Mouse (Mus musculus) embryonic facial prominence, embryonic 11.5 days (tissue): Measurements from ENCODE around the gene Adamts2. TPM values are rescaled to one million over a fixed set of nuclear protein-coding genes. Genes with fewer than 3 reads are reported as not detected.

Experiments used
- ATAC-seq: fragments of 200-750 bp; cut with Nextera tagmentation; replicated peaks from 2 replicates; pipeline ENCODE4 v1.8.0; 2017; ENCODE audit warnings: low read depth; ENCODE audit not compliant: insufficient number of reproducible peaks, low FRiP score, low TSS enrichment
- DNase-seq: peaks from one replicate; pipeline ENCODE4 v3.0.0-alpha.2; 2015; ENCODE audit warnings: low spot score
- H3K27ac ChIP-seq: fragments of 300-500 bp; sonication (generic); replicated peaks from 2 replicates; pipeline ENCODE4 v1.5.1; 2014; ENCODE audit warnings: mild to moderate bottlenecking, low read depth, low read length, control low read depth
- H3K27me3 ChIP-seq: fragments of 300-500 bp; sonication (generic); 2 replicates; pipeline ENCODE4 v1.6.1; 2014; ENCODE audit warnings: mild to moderate bottlenecking, low read length, moderate library complexity, mixed read lengths; ENCODE audit not compliant: control insufficient read depth, insufficient read depth
- H3K36me3 ChIP-seq: fragments of 300-500 bp; sonication (generic); replicated peaks from 2 replicates; pipeline ENCODE4 v1.6.1; 2014; ENCODE audit warnings: low read depth, mild to moderate bottlenecking, low read length, moderate library complexity, mixed read lengths; ENCODE audit not compliant: control insufficient read depth, insufficient read depth
- H3K4me1 ChIP-seq: fragments of 300-500 bp; sonication (generic); 2 replicates; pipeline ENCODE4 v1.6.1; 2014; ENCODE audit warnings: low read length, mixed read lengths; ENCODE audit not compliant: control insufficient read depth, insufficient read depth
- H3K4me2 ChIP-seq: fragments of 300-500 bp; sonication (generic); 2 replicates; pipeline ENCODE4 v1.6.1; 2014; ENCODE audit warnings: low read depth, mild to moderate bottlenecking, control low read depth, low read length, moderate library complexity
- H3K4me3 ChIP-seq: fragments of 300-500 bp; sonication (generic); 2 replicates; pipeline ENCODE4 v1.5.1; 2014; ENCODE audit warnings: low read depth, low read length, control low read depth
- H3K9ac ChIP-seq: fragments of 300-500 bp; sonication (generic); replicated peaks from 2 replicates; pipeline ENCODE4 v1.6.1; 2014; ENCODE audit warnings: mild to moderate bottlenecking, control low read depth, low read length
- H3K9me3 ChIP-seq: fragments of 300-500 bp; sonication (generic); replicated peaks from 2 replicates; pipeline ENCODE4 v1.6.1; 2016; ENCODE audit warnings: mild to moderate bottlenecking, low read length, inconsistent platforms, mixed read lengths; ENCODE audit not compliant: control insufficient read depth
- WGBS: fragments of 180-500 bp; shearing (Covaris S2); extraction: QIAGEN DNeasy Blood & Tissue Kit; methylation state at CpG from one replicate; pipeline ENCODE4 v1.1.7; 2014; 5-methylcytosine and 5-hydroxymethylcytosine counted together
- polyA plus RNA-seq: library from polyadenylated mRNA; unstranded; fragments of >200 nt; fragmentation: Nextera tagmentation; extraction: Ambion mirVana; gene quantifications from 2 replicates; pipeline ENCODE4 v1.2.1, GENCODE M21; 2014

Adamts2 gene
- polyA plus RNA-seq, 1 experiment from 2014 or later, result 2.2 TPM

DNA sequence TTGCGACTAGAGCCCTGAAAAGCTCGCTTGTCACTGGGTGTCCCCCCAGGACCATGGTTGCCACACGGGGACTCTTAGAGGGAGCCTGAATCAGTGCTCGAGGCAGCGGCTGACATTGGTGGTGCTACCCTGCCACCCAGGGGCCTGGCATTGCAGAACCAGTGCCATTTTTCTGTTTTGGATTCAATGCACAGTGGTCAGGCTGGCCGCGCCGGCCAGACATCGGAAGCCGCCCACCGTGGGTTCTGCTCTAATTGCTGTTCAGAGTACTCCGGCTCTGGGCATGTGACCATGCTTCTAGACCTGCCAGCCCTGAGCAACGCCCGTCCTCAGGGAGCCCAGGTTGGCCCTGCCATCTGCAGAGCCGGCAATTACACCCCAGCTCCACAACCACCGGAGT lies 2.5 kb downstream of the Adamts2 start:
- Histone ChIP-seq H3K9ac (no peak overlapping the region), H3K4me3 (no peak overlapping the region), H3K36me3 (no peaks in the 10 kb centered on the region), H3K4me2 (no peak overlapping the region), H3K4me1 (0 out of 2 replicates have a peak, but pooled peaks cover 3% of the 10 kb centered on the region), H3K9me3 (no peaks in the 10 kb centered on the region), H3K27me3 (peaks cover 42% of the 10 kb centered on the region), H3K27ac (no peak overlapping the region)
- DNase-seq (no peak), ATAC-seq (no peak)
- 65% methylated on average over 16 of the region's 16 CpGs for WGBS

DNA sequence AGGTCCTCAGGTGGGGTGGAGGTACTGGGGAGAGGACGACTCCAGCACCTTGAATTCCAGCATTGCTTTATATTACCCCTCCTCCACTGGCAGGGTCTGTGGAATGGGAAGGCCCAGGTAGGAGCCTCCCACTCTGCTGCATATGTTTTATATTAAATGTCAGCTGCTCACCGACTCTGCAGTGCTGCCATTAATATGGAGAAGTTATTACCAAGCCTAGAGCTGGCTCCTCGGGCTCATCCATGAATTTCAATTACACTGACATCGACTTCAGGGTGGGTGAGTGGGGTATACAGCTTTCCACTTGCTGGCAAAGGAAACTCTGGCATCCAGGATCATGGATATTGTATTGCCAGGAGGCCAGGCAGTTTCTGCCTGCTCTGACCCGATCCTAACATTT lies 9.3 kb downstream of the Adamts2 start:
- no peak overlapping the region for H3K4me3 ChIP-seq
- WGBS, result 47% methylated on average over 5 of the region's 5 CpGs
- H3K36me3 ChIP-seq, result no peaks in the 10 kb centered on the region
- H3K4me2 ChIP-seq, result no peak overlapping the region
- peaks cover 2% of the 10 kb centered on the region; the same call in 1 of the 2 replicates for H3K27me3 ChIP-seq
- H3K9me3 ChIP-seq, result no peaks in the 10 kb centered on the region
- no peak overlapping the region for H3K27ac ChIP-seq
- H3K9ac ChIP-seq, result no peak overlapping the region
- no peak; the same call in 1 of the 2 replicates for ATAC-seq
- no peaks in the 10 kb centered on the region for H3K4me1 ChIP-seq
- peak; percentile 40 for DNase-seq

DNA sequence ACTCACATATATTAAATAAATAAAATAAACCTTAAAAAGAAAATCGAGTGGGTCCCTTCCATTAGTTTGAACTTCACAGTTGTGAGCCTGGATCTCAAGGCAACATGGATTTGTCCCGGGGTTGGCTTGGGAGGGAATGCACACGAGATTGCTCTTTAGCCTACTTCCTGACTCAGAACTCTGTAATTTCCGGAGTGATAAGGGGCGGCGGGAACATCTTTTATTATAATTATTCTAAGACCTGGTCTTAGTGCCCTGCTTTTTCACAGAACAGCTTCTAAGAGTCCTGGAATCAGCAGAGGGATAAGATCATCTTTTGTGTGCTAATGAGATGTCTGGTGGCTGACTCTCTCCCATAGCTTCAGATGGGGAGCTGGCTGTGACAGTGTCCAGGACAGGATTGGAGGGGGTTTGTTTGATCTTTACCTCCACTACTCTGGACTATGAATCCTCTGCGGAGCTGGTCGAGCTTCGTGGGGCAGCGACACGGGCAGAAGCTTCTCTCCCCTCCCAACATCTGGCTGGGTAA lies 15.2 kb downstream of the Adamts2 start:
- WGBS, result 83% methylated on average over 11 of the region's 11 CpGs
- H3K9me3 ChIP-seq, result no peaks in the 10 kb centered on the region
- no peaks in the 10 kb centered on the region for H3K36me3 ChIP-seq
- no peak overlapping the region for H3K9ac ChIP-seq
- no peak overlapping the region for H3K4me3 ChIP-seq
- no peak overlapping the region for H3K4me2 ChIP-seq
- no peak for ATAC-seq
- no peaks in the 10 kb centered on the region for H3K4me1 ChIP-seq
- H3K27ac ChIP-seq, result no peak overlapping the region
- H3K27me3 ChIP-seq, result no peaks in the 10 kb centered on the region
- no peak for DNase-seq

GRCm38 (mm10) chr11:50620926-50621325 lies 19.0 kb downstream of the Adamts2 start:
- DNase-seq (no peak), ATAC-seq (no peak)
- no peaks in the 10 kb centered on the region for H3K36me3 ChIP-seq
- no peak overlapping the region for H3K4me2 ChIP-seq
- no peak overlapping the region for H3K4me3 ChIP-seq
- H3K9me3 ChIP-seq, result no peaks in the 10 kb centered on the region
- H3K27me3 ChIP-seq, result no peaks in the 10 kb centered on the region
- H3K27ac ChIP-seq, result no peak overlapping the region
- WGBS, result 82% methylated on average over 4 of the region's 4 CpGs
- H3K4me1 ChIP-seq, result no peaks in the 10 kb centered on the region
- H3K9ac ChIP-seq, result no peak overlapping the region

DNA sequence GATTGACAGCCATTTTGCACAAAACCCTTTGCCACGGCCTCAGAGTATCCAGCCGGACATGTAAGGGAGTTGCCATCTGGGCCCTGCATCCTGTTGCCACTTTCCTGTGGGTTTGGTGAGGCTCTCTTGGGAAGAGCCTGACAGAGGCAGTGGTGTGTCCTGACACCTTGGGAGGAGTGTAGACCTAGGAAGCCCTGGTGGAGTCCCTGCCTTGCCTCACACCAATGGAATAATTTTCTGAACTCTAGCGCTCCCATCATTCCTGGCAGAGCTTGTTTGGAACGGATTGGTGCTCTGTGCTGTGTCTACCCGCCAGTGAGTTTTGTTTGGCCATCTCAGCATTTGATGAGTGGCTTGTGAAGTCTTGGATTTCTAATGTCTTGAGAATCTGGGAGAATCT lies 19.5 kb downstream of the Adamts2 start:
- 81% methylated on average over 5 of the region's 5 CpGs for WGBS
- DNase-seq, result no peak
- H3K27me3 ChIP-seq, result no peaks in the 10 kb centered on the region
- H3K4me1 ChIP-seq, result no peaks in the 10 kb centered on the region
- H3K9ac ChIP-seq, result no peak overlapping the region
- no peaks in the 10 kb centered on the region for H3K9me3 ChIP-seq
- H3K36me3 ChIP-seq, result no peaks in the 10 kb centered on the region
- H3K27ac ChIP-seq, result 0 out of 2 replicates have a peak overlapping the region, but pooled peaks have one; percentile 23
- no peak overlapping the region for H3K4me3 ChIP-seq
- no peak overlapping the region for H3K4me2 ChIP-seq
- no peak for ATAC-seq

GRCm38 (mm10) chr11:50622238-50622726 lies 20.4 kb downstream of the Adamts2 start:
- H3K4me2 ChIP-seq, result peak overlapping the region; percentile 8; the same call in 1 of the 2 replicates
- H3K27ac ChIP-seq, result peak overlapping the region; percentile 83; the same call in 1 of the 2 replicates
- H3K36me3 ChIP-seq, result no peaks in the 10 kb centered on the region
- no peak overlapping the region for H3K4me3 ChIP-seq
- H3K4me1 ChIP-seq, result no peaks in the 10 kb centered on the region
- DNase-seq, result peak; percentile 88
- no peaks in the 10 kb centered on the region for H3K27me3 ChIP-seq
- no peak overlapping the region for H3K9ac ChIP-seq
- ATAC-seq, result peak; percentile 91
- H3K9me3 ChIP-seq, result no peaks in the 10 kb centered on the region
- WGBS, result 34% methylated on average over 15 of the region's 15 CpGs

GRCm38 (mm10) chr11:50623806-50624205 lies 21.9 kb downstream of the Adamts2 start:
- Histone ChIP-seq H3K9me3 (no peaks in the 10 kb centered on the region), H3K36me3 (no peaks in the 10 kb centered on the region), H3K4me3 (no peak overlapping the region), H3K27ac (no peak overlapping the region), H3K4me1 (no peaks in the 10 kb centered on the region), H3K27me3 (no peaks in the 10 kb centered on the region), H3K9ac (no peak overlapping the region), H3K4me2 (no peak overlapping the region)
- WGBS, result 89% methylated on average over 3 of the region's 3 CpGs
- no peak for ATAC-seq
- no peak for DNase-seq

DNA sequence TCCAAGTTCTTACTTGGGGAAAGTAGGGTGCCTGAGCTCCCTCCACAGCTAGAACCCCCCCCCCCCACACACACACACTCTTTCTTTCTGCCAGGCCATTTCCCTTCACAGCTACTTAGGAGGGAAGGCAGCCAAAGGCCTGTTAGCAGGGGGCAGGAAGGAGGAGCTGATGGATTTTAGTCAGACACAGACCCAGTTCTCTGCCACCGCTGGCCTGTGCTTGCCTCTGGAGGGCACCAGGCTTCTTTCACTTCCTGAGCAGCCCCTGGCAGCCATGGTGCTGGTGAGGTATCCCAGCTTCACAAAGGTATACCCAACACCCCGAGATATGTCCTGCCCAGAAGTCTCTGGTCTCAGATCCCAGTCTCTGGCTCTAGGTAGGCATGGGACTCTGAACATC lies 22.4 kb downstream of the Adamts2 start:
- H3K9me3 ChIP-seq, result no peaks in the 10 kb centered on the region
- no peaks in the 10 kb centered on the region for H3K36me3 ChIP-seq
- no peak for ATAC-seq
- H3K4me3 ChIP-seq, result no peak overlapping the region
- H3K27me3 ChIP-seq, result no peaks in the 10 kb centered on the region
- H3K9ac ChIP-seq, result no peak overlapping the region
- 59% methylated on average over 2 of the region's 2 CpGs for WGBS
- H3K27ac ChIP-seq, result no peak overlapping the region
- no peak overlapping the region for H3K4me2 ChIP-seq
- no peak for DNase-seq
- H3K4me1 ChIP-seq, result no peaks in the 10 kb centered on the region
